Mouse (Mus musculus): ENCODE measurements around the gene Upk2.

The Upk2 gene

GRCm38 (mm10) chr9:44454891-44455220 lies at the start of gene Upk2:
Gene Upk2, minus strand, starts transcription at chr9:44454976.
- no peak for DNase-seq (ENCODE audit: low read depth)

GRCm38 (mm10) chr9:44502006-44502405 lies 47.2 kb upstream of the Upk2 start:
- peak; percentile 65 for DNase-seq (ENCODE audit: low read depth)

GRCm38 (mm10) chr9:44501206-44501879 lies 46.6 kb upstream of the Upk2 start:
- DNase-seq (ENCODE audit: low read depth) = no peak

- no peak for DNase-seq (ENCODE audit: low read depth)
Measured at GRCm38 (mm10) chr9:44500638-44501175, 45.9 kb upstream of the Upk2 start.

- no peak for DNase-seq (ENCODE audit: low read depth)
Measured at GRCm38 (mm10) chr9:44500163-44500533, 45.4 kb upstream of the Upk2 start.

GRCm38 (mm10) chr9:44499356-44500162 lies 44.8 kb upstream of the Upk2 start:
- no peak for DNase-seq (ENCODE audit: low read depth)

GRCm38 (mm10) chr9:44498421-44499355 lies 43.9 kb upstream of the Upk2 start:
- DNase-seq (ENCODE audit: low read depth) = no peak

- no peak for DNase-seq (ENCODE audit: low read depth)
Measured at GRCm38 (mm10) chr9:44497624-44498377, 43.0 kb upstream of the Upk2 start.

- no peak for DNase-seq (ENCODE audit: low read depth)
Measured at GRCm38 (mm10) chr9:44496803-44497461, 42.2 kb upstream of the Upk2 start.

GRCm38 (mm10) chr9:44495810-44496344 lies 41.1 kb upstream of the Upk2 start:
- no peak for DNase-seq (ENCODE audit: low read depth)

GRCm38 (mm10) chr9:44494863-44495809 lies 40.4 kb upstream of the Upk2 start:
- DNase-seq (ENCODE audit: low read depth) = no peak

- DNase-seq (ENCODE audit: low read depth) = no peak
Measured at GRCm38 (mm10) chr9:44494261-44494862, 39.6 kb upstream of the Upk2 start.

GRCm38 (mm10) chr9:44492631-44493461 lies 38.1 kb upstream of the Upk2 start:
- DNase-seq (ENCODE audit: low read depth) = no peak

GRCm38 (mm10) chr9:44491351-44491750 lies 36.6 kb upstream of the Upk2 start:
- DNase-seq (ENCODE audit: low read depth) = no peak

GRCm38 (mm10) chr9:44490086-44490967 lies 35.6 kb upstream of the Upk2 start:
- no peak for DNase-seq (ENCODE audit: low read depth)

- no peak for DNase-seq (ENCODE audit: low read depth)
Measured at GRCm38 (mm10) chr9:44489651-44490085, 34.9 kb upstream of the Upk2 start.

- no peak for DNase-seq (ENCODE audit: low read depth)
Measured at GRCm38 (mm10) chr9:44488855-44489381, 34.1 kb upstream of the Upk2 start.
